Mouse (Mus musculus): ENCODE data around the gene Mgmt. TPM values are rescaled to one million over a fixed set of nuclear protein-coding genes. Genes with fewer than 3 reads are reported as not detected.

Gene Mgmt
- total and polyA plus RNA-seq, 3 experiments, result not detected

- Histone ChIP-seq H3K4me3 (ENCODE audit: control insufficient read depth in 1 of 2, insufficient read depth in 1 of 2, low read depth in 2 of 2, low read length in 2 of 2) (no peak overlapping the region), H3K36me3 (ENCODE audit: control insufficient read depth in 1 of 2, insufficient read depth in 2 of 2, low read length in 2 of 2) (no peaks in the 10 kb centered on the region), H3K9me3 (replicated peaks; ENCODE audit: insufficient read depth, low read length) (no peaks in the 10 kb centered on the region), H3K27me3 (ENCODE audit: control insufficient read depth in 1 of 2, insufficient read depth in 2 of 2, low read length in 2 of 2) (no peaks in the 10 kb centered on the region), H3K4me1 (ENCODE audit: control insufficient read depth in 1 of 2, insufficient read depth in 2 of 2, low read length in 2 of 2) (no peaks in the 10 kb centered on the region), H3K9ac (ENCODE audit: control insufficient read depth, low read depth, low read length, poor library complexity, severe bottlenecking) (no peak overlapping the region), H3K27ac (ENCODE audit: control insufficient read depth, low read depth, low read length) (no peak overlapping the region), H3K79me2 (ENCODE audit: control insufficient read depth, insufficient read depth, low read length, poor library complexity) (no peaks in the 10 kb centered on the region)
- no peak for DNase-seq (ENCODE audit: low read depth, low spot score)
- TF ChIP-seq CTCF (IDR thresholded peaks at IDR 0.05 in 2 of 3, conservative IDR thresholded peaks at IDR 0.05 in 1 of 3; ENCODE audit: control insufficient read depth in 1 of 3, insufficient read depth in 1 of 3, low read depth in 2 of 3, low read length in 3 of 3, poor library complexity in 1 of 3, severe bottlenecking in 1 of 3) (no peak), ZC3H11A (IDR thresholded peaks at IDR 0.05; ENCODE audit: low read depth, low read length) (no peak), KAT2A (conservative IDR thresholded peaks at IDR 0.05; ENCODE audit: low read depth, low read length) (no peak), MAX (IDR thresholded peaks at IDR 0.05; ENCODE audit: low read length) (no peak), HCFC1 (IDR thresholded peaks at IDR 0.05; ENCODE audit: low read depth, low read length) (no peak), MYB (IDR thresholded peaks at IDR 0.05; ENCODE audit: low read depth, low read length) (no peak), MEF2A (IDR thresholded peaks at IDR 0.05; ENCODE audit: extremely low read depth, insufficient replicate concordance, low read depth, low read length, poor library complexity, severe bottlenecking) (no peak), EP300 (IDR thresholded peaks at IDR 0.05; ENCODE audit: low read depth in 1 of 2, low read length in 2 of 2) (no peak), CHD1 (IDR thresholded peaks at IDR 0.05; ENCODE audit: low read depth, low read length) (no peak), TCF12 (IDR thresholded peaks at IDR 0.05; ENCODE audit: low read depth, low read length) (no peak), RCOR1 (IDR thresholded peaks at IDR 0.05; ENCODE audit: low read depth, low read length) (no peak)
Observed at GRCm38 (mm10) chr7:136851946-136852345, 42.5 kb upstream of the Mgmt start.

DNA sequence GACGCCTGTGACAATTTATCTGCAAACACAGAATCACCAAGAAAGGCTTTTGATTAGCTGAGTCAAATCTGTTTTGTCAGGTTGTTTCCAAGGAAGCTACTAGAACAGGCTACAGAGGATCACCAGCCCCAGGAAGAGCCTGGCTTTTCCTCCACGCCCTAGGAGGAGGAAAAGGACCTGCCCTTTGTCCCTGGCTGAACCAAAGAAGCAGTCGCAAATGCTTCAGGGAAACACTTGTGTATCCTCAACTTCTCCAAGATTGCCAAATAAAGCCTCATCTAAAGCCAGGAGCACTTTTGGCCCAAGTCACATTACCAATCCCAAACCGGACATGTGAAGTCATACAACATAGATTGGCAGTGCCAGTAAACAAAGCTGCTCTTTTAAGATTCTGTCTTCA, 41.7 kb upstream of the Mgmt start:
- no peak for TF ChIP-seq POLR2A (IDR thresholded peaks at IDR 0.05; ENCODE audit: control insufficient read depth in 1 of 2, insufficient read depth in 1 of 2, low read depth in 1 of 2, low read length in 2 of 2, poor library complexity in 1 of 2)
- no peak for TF ChIP-seq POLR2AphosphoS5 (IDR thresholded peaks at IDR 0.05; ENCODE audit: borderline replicate concordance, low read depth, low read length)
- TF ChIP-seq CHD1 (IDR thresholded peaks at IDR 0.05; ENCODE audit: low read depth, low read length), result no peak
- TF ChIP-seq ZKSCAN1 (IDR thresholded peaks at IDR 0.05; ENCODE audit: low read depth, low read length), result no peak
- no peak for TF ChIP-seq MAFK (IDR thresholded peaks at IDR 0.05; ENCODE audit: borderline replicate concordance, low read depth, low read length)
- TF ChIP-seq ETS1 (IDR thresholded peaks at IDR 0.05; ENCODE audit: low read depth, low read length), result no peak
- no peak for TF ChIP-seq BHLHE40 (IDR thresholded peaks at IDR 0.05; ENCODE audit: borderline replicate concordance, low read depth, low read length)
- TF ChIP-seq MAZ (IDR thresholded peaks at IDR 0.05; ENCODE audit: low read depth, low read length), result no peak
- TF ChIP-seq UBTF (IDR thresholded peaks at IDR 0.05; ENCODE audit: borderline replicate concordance, insufficient read depth, low read depth, low read length), result no peak
- TF ChIP-seq RCOR1 (IDR thresholded peaks at IDR 0.05; ENCODE audit: low read depth, low read length), result no peak
- TF ChIP-seq JUND (IDR thresholded peaks at IDR 0.05; ENCODE audit: low read depth, low read length), result no peak
- no peak for TF ChIP-seq HCFC1 (IDR thresholded peaks at IDR 0.05; ENCODE audit: low read depth, low read length)
- TF ChIP-seq ZNF384 (IDR thresholded peaks at IDR 0.05; ENCODE audit: low read depth, low read length), result no peak
- no peak for TF ChIP-seq CHD2 (IDR thresholded peaks at IDR 0.05; ENCODE audit: low read length)
- no peak for TF ChIP-seq EP300 (IDR thresholded peaks at IDR 0.05; ENCODE audit: low read depth in 1 of 2, low read length in 2 of 2)
- no peak for TF ChIP-seq POLR2AphosphoS2 (IDR thresholded peaks at IDR 0.05; ENCODE audit: low read length)
- no peaks in the 10 kb centered on the region for H3K4me1 ChIP-seq (ENCODE audit: control insufficient read depth in 1 of 2, insufficient read depth in 2 of 2, low read length in 2 of 2)
- no peak overlapping the region for H3K9ac ChIP-seq (ENCODE audit: control insufficient read depth, low read depth, low read length, poor library complexity, severe bottlenecking)
- no peak overlapping the region for H3K4me3 ChIP-seq (ENCODE audit: control insufficient read depth in 1 of 2, insufficient read depth in 1 of 2, low read depth in 2 of 2, low read length in 2 of 2)
- H3K9me3 ChIP-seq (replicated peaks; ENCODE audit: insufficient read depth, low read length), result no peaks in the 10 kb centered on the region
- no peak for DNase-seq (ENCODE audit: low read depth, low spot score)
- H3K79me2 ChIP-seq (ENCODE audit: control insufficient read depth, insufficient read depth, low read length, poor library complexity), result no peaks in the 10 kb centered on the region
- no peak overlapping the region for H3K27ac ChIP-seq (ENCODE audit: control insufficient read depth, low read depth, low read length)
- no peaks in the 10 kb centered on the region for H3K27me3 ChIP-seq (ENCODE audit: control insufficient read depth in 1 of 2, insufficient read depth in 2 of 2, low read length in 2 of 2)
- H3K36me3 ChIP-seq (ENCODE audit: control insufficient read depth in 1 of 2, insufficient read depth in 2 of 2, low read length in 2 of 2), result no peaks in the 10 kb centered on the region
